Mouse (Mus musculus): Measurements from ENCODE around the gene Dyrk1b. TPM values are rescaled to one million over a fixed set of nuclear protein-coding genes. Genes with fewer than 3 reads are reported as not detected.
A peak's percentile ranks its signal among the peaks of the same experiment; 100 is the strongest.
"Not testable (repeated sequence)": the region's sequence is repeated elsewhere in the genome, so short reads cannot be mapped to it uniquely, and the experiment has no call there.

The Dyrk1b gene
- polyA plus RNA-seq, 1 experiment = 49.2 TPM

DNA sequence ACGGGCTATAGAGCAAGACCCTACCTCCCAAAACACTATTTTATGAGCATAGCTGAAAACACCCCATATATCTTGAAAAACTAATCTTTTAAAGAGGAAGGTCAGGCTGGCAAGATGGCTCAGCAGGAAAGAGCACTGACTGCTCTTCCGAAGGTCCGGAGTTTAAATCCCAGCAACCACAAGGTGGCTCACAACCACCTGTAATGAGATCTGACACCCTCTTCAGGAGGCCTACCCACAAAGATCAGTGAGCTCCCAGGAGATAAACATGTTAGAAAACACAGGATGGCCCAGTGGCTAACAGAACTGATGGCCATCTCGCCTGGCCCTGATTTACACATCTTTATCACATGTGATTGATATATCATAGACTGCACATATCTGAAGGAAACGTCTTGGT lies 31.5 kb downstream of the Dyrk1b start:
- Histone ChIP-seq H3K4me3 (replicated peaks) (no peak overlapping the region), H3K9me3 (no peaks in the 10 kb centered on the region), H3K36me3 (replicated peaks; ENCODE audit: low read length) (no peaks in the 10 kb centered on the region), H3K4me1 (peaks cover 48% of the 10 kb centered on the region), H3K27me3 (replicated peaks) (peaks cover 5% of the 10 kb centered on the region)
- TF ChIP-seq GATA1 (IDR thresholded peaks at IDR 0.05; ENCODE audit: borderline replicate concordance, low read length) = no peak
- TF ChIP-seq FLI1 (IDR thresholded peaks at IDR 0.05; ENCODE audit: low read length) = no peak

- Histone ChIP-seq H3K36me3 (replicated peaks; ENCODE audit: low read length) (no peaks in the 10 kb centered on the region), H3K4me1 (peaks cover 16% of the 10 kb centered on the region), H3K4me3 (replicated peaks) (peak overlapping the region; percentile 75), H3K27me3 (replicated peaks) (peaks cover 5% of the 10 kb centered on the region), H3K9me3 (no peaks in the 10 kb centered on the region)
- TF ChIP-seq GATA1 (IDR thresholded peaks at IDR 0.05; ENCODE audit: borderline replicate concordance, low read length) = no peak
Measured at GRCm38 (mm10) chr7:28214142-28214541, 34.9 kb downstream of the Dyrk1b start.

GRCm38 (mm10) chr7:28215950-28216349 lies 36.7 kb downstream of the Dyrk1b start:
- peaks cover 15% of the 10 kb centered on the region for H3K4me1 ChIP-seq
- H3K36me3 ChIP-seq (replicated peaks; ENCODE audit: low read length); H3K4me3 ChIP-seq (replicated peaks); H3K9me3 ChIP-seq; H3K27me3 ChIP-seq (replicated peaks): not testable (repeated sequence)

- peaks cover 15% of the 10 kb centered on the region for H3K4me1 ChIP-seq
- H3K9me3 ChIP-seq; H3K4me3 ChIP-seq (replicated peaks); H3K27me3 ChIP-seq (replicated peaks); H3K36me3 ChIP-seq (replicated peaks; ENCODE audit: low read length): not testable (repeated sequence)
Measured at GRCm38 (mm10) chr7:28217811-28218210, 38.5 kb downstream of the Dyrk1b start.

- not testable (repeated sequence) for H3K27me3 ChIP-seq (replicated peaks); H3K9me3 ChIP-seq; H3K36me3 ChIP-seq (replicated peaks; ENCODE audit: low read length); H3K4me3 ChIP-seq (replicated peaks)
- H3K4me1 ChIP-seq = peaks cover 11% of the 10 kb centered on the region
Measured at GRCm38 (mm10) chr7:28218951-28219740, 39.9 kb downstream of the Dyrk1b start.

DNA sequence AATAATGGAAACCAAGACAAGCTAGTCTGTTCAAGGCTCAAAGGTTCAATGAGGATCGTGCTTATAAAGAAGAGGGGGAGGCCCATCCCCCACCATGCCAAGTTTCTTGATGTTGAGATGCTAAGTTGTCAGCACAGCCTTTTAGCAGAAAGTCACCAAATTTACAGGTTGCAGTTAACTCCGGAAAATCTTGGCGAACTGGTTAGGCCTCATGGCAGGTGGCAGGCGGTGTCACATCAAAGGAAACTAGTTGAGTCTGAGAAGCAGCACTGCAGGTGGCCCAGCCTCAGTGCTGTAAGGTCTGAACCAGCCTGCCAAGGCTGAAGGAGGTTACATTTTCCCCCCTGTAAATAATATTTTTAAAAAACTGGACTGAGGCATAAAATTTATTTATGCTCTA lies 47.6 kb downstream of the Dyrk1b start:
- H3K36me3 ChIP-seq (replicated peaks; ENCODE audit: low read length); H3K4me1 ChIP-seq; H3K27me3 ChIP-seq (replicated peaks); H3K4me3 ChIP-seq (replicated peaks): not testable (repeated sequence)
- H3K9me3 ChIP-seq = peaks cover 21% of the 10 kb centered on the region

DNA sequence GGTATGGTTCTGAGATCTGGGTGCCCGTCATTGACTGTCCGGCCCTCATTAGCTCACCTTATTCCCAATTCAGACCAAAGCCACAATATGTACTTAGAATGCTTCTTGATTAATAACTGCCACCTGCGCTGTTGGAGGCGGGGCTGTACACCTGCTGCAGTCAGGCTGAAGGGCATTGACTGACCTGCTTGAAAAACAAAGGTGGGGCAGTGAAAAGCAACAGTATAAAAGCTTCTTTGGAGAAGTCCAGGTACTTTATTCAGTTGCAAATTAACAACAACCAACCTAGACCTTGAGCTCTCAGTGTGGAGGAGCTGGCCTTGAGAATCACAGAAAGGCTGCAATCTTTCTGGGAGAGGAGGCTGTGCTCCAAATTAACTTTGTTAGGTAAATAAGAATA lies 48.2 kb downstream of the Dyrk1b start:
- H3K27me3 ChIP-seq (replicated peaks); H3K4me3 ChIP-seq (replicated peaks); H3K4me1 ChIP-seq; H3K36me3 ChIP-seq (replicated peaks; ENCODE audit: low read length): not testable (repeated sequence)
- peaks cover 19% of the 10 kb centered on the region for H3K9me3 ChIP-seq

Other genes with a start within 250 kb of the Dyrk1b start
- gene Zfp780b, start 200.3 kb upstream of the Dyrk1b start, polyA plus RNA-seq (2012; ENCODE audit: insufficient read depth, low replicate concordance) = 0.16 TPM in 1 of 2 replicates, not detected in the other
- 0.08 and 0.26 TPM in 2 replicates for gene Zfp850, start 165.4 kb upstream of the Dyrk1b start, polyA plus RNA-seq (2012; ENCODE audit: insufficient read depth, low replicate concordance)
- gene Psmc4, start 129.4 kb upstream of the Dyrk1b start, polyA plus RNA-seq (2012; ENCODE audit: insufficient read depth, low replicate concordance) = 74.2 and 91.6 TPM in 2 replicates
- 0.04 TPM in 1 of 2 replicates, not detected in the other for gene Fcgbp, start 108.2 kb upstream of the Dyrk1b start, polyA plus RNA-seq (2012; ENCODE audit: insufficient read depth, low replicate concordance)
- not detected in 2 replicates for gene 9530053A07Rik, start 50.0 kb upstream of the Dyrk1b start, polyA plus RNA-seq (2012; ENCODE audit: insufficient read depth, low replicate concordance)
- 156 and 233 TPM in 2 replicates for gene Fbl, start 9.8 kb upstream of the Dyrk1b start, polyA plus RNA-seq (2012; ENCODE audit: insufficient read depth, low replicate concordance)
- 8.1 and 12.2 TPM in 2 replicates for gene Eid2, start 88.4 kb downstream of the Dyrk1b start, polyA plus RNA-seq (2012; ENCODE audit: insufficient read depth, low replicate concordance)
- gene Eid2b, start 98.3 kb downstream of the Dyrk1b start, polyA plus RNA-seq (2012; ENCODE audit: insufficient read depth, low replicate concordance) = 7.4 and 27.7 TPM in 2 replicates
- not detected in 2 replicates for gene Selenov, start 111.7 kb downstream of the Dyrk1b start, polyA plus RNA-seq (2012; ENCODE audit: insufficient read depth, low replicate concordance)
- gene Dll3, start 122.8 kb downstream of the Dyrk1b start, polyA plus RNA-seq (2012; ENCODE audit: insufficient read depth, low replicate concordance) = 0.22 TPM in 1 of 2 replicates, not detected in the other
- gene Timm50, start 132.6 kb downstream of the Dyrk1b start, polyA plus RNA-seq (2012; ENCODE audit: insufficient read depth, low replicate concordance) = 153 and 165 TPM in 2 replicates
- gene Supt5, start 159.3 kb downstream of the Dyrk1b start, polyA plus RNA-seq (2012; ENCODE audit: insufficient read depth, low replicate concordance) = 73.6 and 93.3 TPM in 2 replicates
- 495 and 2,789 TPM in 2 replicates for gene Rps16, start 171.2 kb downstream of the Dyrk1b start, polyA plus RNA-seq (2012; ENCODE audit: insufficient read depth, low replicate concordance)
- gene Plekhg2, start 193.1 kb downstream of the Dyrk1b start, polyA plus RNA-seq (2012; ENCODE audit: insufficient read depth, low replicate concordance) = 13.5 and 26.9 TPM in 2 replicates
- 159 and 225 TPM in 2 replicates for gene Zfp36, start 200.8 kb downstream of the Dyrk1b start, polyA plus RNA-seq (2012; ENCODE audit: insufficient read depth, low replicate concordance)
- 15.2 and 24.0 TPM in 2 replicates for gene Med29, start 213.2 kb downstream of the Dyrk1b start, polyA plus RNA-seq (2012; ENCODE audit: insufficient read depth, low replicate concordance)
- gene Paf1, start 213.5 kb downstream of the Dyrk1b start, polyA plus RNA-seq (2012; ENCODE audit: insufficient read depth, low replicate concordance) = 38.6 and 78.0 TPM in 2 replicates

All from megakaryocyte, embryonic 14.5 days (primary cell).